Mouse (Mus musculus): ENCODE results near the gene Gipc2.

GRCm38 (mm10) chr3:152189306-152189705 is 23.3 kb upstream of the Gipc2 start:
- no peak for TF ChIP-seq CTCF (IDR thresholded peaks at IDR 0.05; ENCODE audit: borderline replicate concordance, insufficient read depth, low read length)
- peak; percentile 30 for TF ChIP-seq POLR2A (IDR thresholded peaks at IDR 0.05; ENCODE audit: low read depth, low read length)

All from embryonic fibroblast, embryonic 13.5 days (primary cell).